Mouse (Mus musculus): ENCODE measurements at regions not wholly inside any gene's neighbourhood (a gene's known extent, or its start where the extent isn't known, plus 50 kb on each side); places are given as distances from the start of the nearest gene placed in this dataset.

GRCm38 (mm10) chr2:51374636-51375035, 225.7 kb upstream of the Rnd3 start:
- Histone ChIP-seq H3K4me1 (ENCODE audit: control insufficient read depth, insufficient read depth, low read length) (no peaks in the 10 kb centered on the region), H3K4me3 (ENCODE audit: low read depth, low read length) (no peak overlapping the region), H3K9ac (ENCODE audit: low read depth, low read length) (no peak overlapping the region), H3K27ac (ENCODE audit: low read depth, low read length) (no peak overlapping the region), H3K27me3 (ENCODE audit: control insufficient read depth, insufficient read depth, low read length) (no peaks in the 10 kb centered on the region), H3K4me2 (no peak overlapping the region), H3K36me3 (ENCODE audit: control insufficient read depth, insufficient read depth, low read length) (no peaks in the 10 kb centered on the region), H3K9me3 (replicated peaks; ENCODE audit: control insufficient read depth, low read length) (no peaks in the 10 kb centered on the region)
- ATAC-seq (replicated peaks; ENCODE audit: insufficient number of reproducible peaks, low FRiP score, low TSS enrichment), result no peak
- 85% methylated on average over 6 of the region's 6 CpGs for WGBS (ENCODE audit: insufficient replicate concordance)

DNA sequence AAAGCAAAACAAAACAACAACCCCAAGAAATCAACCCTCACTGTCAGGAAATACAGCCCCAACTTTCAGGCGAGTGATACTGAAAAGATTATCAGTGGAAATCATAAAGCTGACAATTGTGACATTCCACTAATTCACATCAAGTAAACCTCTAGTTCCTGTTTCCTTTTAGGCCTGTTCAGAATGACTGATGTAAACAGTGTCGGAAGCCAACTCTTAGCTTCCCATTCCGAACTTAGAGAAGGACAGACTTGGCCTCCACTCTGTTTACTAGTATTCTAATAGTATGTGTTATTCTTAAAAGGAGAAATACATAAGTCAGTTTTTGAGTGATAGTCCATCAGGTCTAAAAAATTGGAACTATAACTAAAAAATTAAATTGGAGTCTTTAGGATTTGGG, 223.9 kb upstream of the Rnd3 start:
- Histone ChIP-seq H3K4me1 (ENCODE audit: control insufficient read depth, insufficient read depth, low read length) (no peaks in the 10 kb centered on the region), H3K36me3 (ENCODE audit: control insufficient read depth, insufficient read depth, low read length) (no peaks in the 10 kb centered on the region), H3K27me3 (ENCODE audit: control insufficient read depth, insufficient read depth, low read length) (no peaks in the 10 kb centered on the region), H3K9ac (ENCODE audit: low read depth, low read length) (no peak overlapping the region), H3K4me3 (ENCODE audit: low read depth, low read length) (no peak overlapping the region), H3K27ac (ENCODE audit: low read depth, low read length) (no peak overlapping the region), H3K4me2 (no peak overlapping the region), H3K9me3 (replicated peaks; ENCODE audit: control insufficient read depth, low read length) (no peaks in the 10 kb centered on the region)
- ATAC-seq (replicated peaks; ENCODE audit: insufficient number of reproducible peaks, low FRiP score, low TSS enrichment), result no peak
- WGBS (ENCODE audit: insufficient replicate concordance), result 65% methylated on average over 3 of the region's 3 CpGs

DNA sequence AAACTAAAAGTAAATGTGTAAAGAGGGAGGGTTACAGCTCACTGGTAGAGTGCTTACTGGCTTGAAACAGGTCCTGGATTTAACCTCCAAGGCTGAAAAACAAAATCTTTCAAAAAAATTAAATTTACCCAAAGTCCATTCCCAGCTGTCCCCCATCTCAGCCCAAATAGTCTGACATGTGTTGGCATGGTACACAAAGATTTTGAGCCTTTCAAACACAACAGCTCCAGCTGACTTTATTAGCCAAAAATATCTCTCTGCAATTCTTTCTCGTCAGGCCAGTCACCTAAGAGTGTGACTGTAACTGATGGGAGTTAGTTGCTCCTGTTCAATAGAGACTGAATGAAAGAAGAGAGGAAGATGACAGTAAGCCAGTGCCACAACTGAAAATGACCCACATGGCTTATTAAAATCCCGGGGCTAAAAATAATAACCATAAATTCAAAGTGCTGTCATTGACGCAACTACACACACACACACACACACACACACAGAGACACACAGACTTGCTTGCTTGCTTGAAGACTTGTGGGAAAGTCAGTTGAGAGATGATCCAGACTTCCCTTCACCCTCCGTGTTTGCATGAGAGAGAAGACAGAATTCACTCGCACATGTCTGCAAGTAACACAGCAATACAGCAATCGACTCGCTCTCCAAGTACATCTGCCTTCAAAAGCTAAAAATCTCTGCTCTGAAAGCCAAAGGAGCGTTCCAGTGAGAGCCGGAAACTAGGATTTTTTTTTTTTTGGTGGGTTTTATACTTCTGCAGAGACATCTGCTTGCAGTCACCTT, 214.1 kb upstream of the Rnd3 start:
- Histone ChIP-seq H3K9me3 (replicated peaks; ENCODE audit: control insufficient read depth, low read length) (no peaks in the 10 kb centered on the region), H3K4me3 (ENCODE audit: low read depth, low read length) (no peak overlapping the region), H3K4me1 (ENCODE audit: control insufficient read depth, insufficient read depth, low read length) (no peaks in the 10 kb centered on the region), H3K4me2 (no peak overlapping the region), H3K9ac (ENCODE audit: low read depth, low read length) (no peak overlapping the region), H3K27me3 (ENCODE audit: control insufficient read depth, insufficient read depth, low read length) (no peaks in the 10 kb centered on the region), H3K36me3 (ENCODE audit: control insufficient read depth, insufficient read depth, low read length) (no peaks in the 10 kb centered on the region), H3K27ac (ENCODE audit: low read depth, low read length) (no peak overlapping the region)
- no peak for ATAC-seq (replicated peaks; ENCODE audit: insufficient number of reproducible peaks, low FRiP score, low TSS enrichment)
- 70% methylated on average over 9 of the region's 9 CpGs for WGBS (ENCODE audit: insufficient replicate concordance)

DNA sequence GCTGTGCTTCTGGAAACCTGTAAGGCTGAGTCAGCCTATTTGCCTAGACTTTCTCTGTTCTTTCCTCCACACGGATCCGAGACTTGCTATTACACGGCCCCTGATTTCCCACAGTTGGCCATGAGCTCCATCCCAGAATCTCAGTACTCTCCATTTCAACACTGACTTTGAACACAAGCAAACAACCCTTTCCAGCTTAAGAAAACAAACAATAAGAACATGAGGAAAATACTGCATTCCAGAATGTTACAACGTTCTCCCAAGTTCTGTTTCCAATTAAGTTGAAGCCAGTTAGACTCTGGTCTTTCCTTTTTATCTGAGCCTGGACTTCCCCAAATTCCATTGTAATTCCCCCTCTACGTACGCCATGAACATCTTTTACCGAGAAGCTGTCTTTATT, 206.4 kb upstream of the Rnd3 start:
- no peak overlapping the region for H3K9ac ChIP-seq (ENCODE audit: low read depth, low read length)
- H3K36me3 ChIP-seq (ENCODE audit: control insufficient read depth, insufficient read depth, low read length), result no peaks in the 10 kb centered on the region
- no peak overlapping the region for H3K27ac ChIP-seq (ENCODE audit: low read depth, low read length)
- no peaks in the 10 kb centered on the region for H3K27me3 ChIP-seq (ENCODE audit: control insufficient read depth, insufficient read depth, low read length)
- H3K4me3 ChIP-seq (ENCODE audit: low read depth, low read length), result no peak overlapping the region
- H3K4me2 ChIP-seq, result no peak overlapping the region
- no peaks in the 10 kb centered on the region for H3K9me3 ChIP-seq (replicated peaks; ENCODE audit: control insufficient read depth, low read length)
- WGBS (ENCODE audit: insufficient replicate concordance), result 69% methylated on average over 7 of the region's 7 CpGs
- no peak for ATAC-seq (replicated peaks; ENCODE audit: insufficient number of reproducible peaks, low FRiP score, low TSS enrichment)
- no peaks in the 10 kb centered on the region for H3K4me1 ChIP-seq (ENCODE audit: control insufficient read depth, insufficient read depth, low read length)

GRCm38 (mm10) chr2:51354800-51355199, 205.9 kb upstream of the Rnd3 start:
- Histone ChIP-seq H3K36me3 (ENCODE audit: control insufficient read depth, insufficient read depth, low read length) (no peaks in the 10 kb centered on the region), H3K4me3 (ENCODE audit: low read depth, low read length) (no peak overlapping the region), H3K9ac (ENCODE audit: low read depth, low read length) (no peak overlapping the region), H3K27ac (ENCODE audit: low read depth, low read length) (no peak overlapping the region), H3K27me3 (ENCODE audit: control insufficient read depth, insufficient read depth, low read length) (no peaks in the 10 kb centered on the region), H3K9me3 (replicated peaks; ENCODE audit: control insufficient read depth, low read length) (no peaks in the 10 kb centered on the region), H3K4me2 (no peak overlapping the region), H3K4me1 (ENCODE audit: control insufficient read depth, insufficient read depth, low read length) (no peaks in the 10 kb centered on the region)
- 85% methylated on average over 4 of the region's 4 CpGs for WGBS (ENCODE audit: insufficient replicate concordance)
- ATAC-seq (replicated peaks; ENCODE audit: insufficient number of reproducible peaks, low FRiP score, low TSS enrichment), result no peak

- H3K4me1 ChIP-seq (ENCODE audit: control insufficient read depth, insufficient read depth, low read length), result no peaks in the 10 kb centered on the region
- WGBS (ENCODE audit: insufficient replicate concordance), result 68% methylated on average over 2 of the region's 2 CpGs
- H3K27ac ChIP-seq (ENCODE audit: low read depth, low read length), result no peak overlapping the region
- H3K9ac ChIP-seq (ENCODE audit: low read depth, low read length), result no peak overlapping the region
- no peaks in the 10 kb centered on the region for H3K9me3 ChIP-seq (replicated peaks; ENCODE audit: control insufficient read depth, low read length)
- no peak for ATAC-seq (replicated peaks; ENCODE audit: insufficient number of reproducible peaks, low FRiP score, low TSS enrichment)
- H3K36me3 ChIP-seq (ENCODE audit: control insufficient read depth, insufficient read depth, low read length), result no peaks in the 10 kb centered on the region
- no peak overlapping the region for H3K4me3 ChIP-seq (ENCODE audit: low read depth, low read length)
- H3K4me2 ChIP-seq, result no peak overlapping the region
- H3K27me3 ChIP-seq (ENCODE audit: control insufficient read depth, insufficient read depth, low read length), result no peaks in the 10 kb centered on the region
Observed at GRCm38 (mm10) chr2:51349614-51350013, 200.7 kb upstream of the Rnd3 start.

DNA sequence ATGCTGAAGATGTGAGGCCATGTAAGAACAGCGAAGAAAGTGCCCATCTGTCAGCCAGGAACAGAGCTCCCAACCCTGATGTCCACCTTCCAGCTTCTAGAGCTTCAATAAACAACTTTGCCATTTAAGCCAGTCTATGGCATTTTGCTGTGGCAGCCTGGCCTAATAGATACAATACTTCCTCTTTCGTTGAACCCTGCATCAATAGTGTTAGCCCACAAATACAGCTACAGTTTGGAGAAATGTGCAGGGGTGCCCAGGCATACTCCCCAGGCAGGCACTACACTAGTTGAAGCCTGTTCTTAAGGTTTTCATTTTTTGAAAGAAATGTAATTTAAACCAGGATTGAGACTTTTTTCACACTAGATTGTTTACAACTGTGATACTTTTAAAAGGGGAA, 199.9 kb upstream of the Rnd3 start:
- H3K4me2 ChIP-seq, result no peak overlapping the region
- ATAC-seq (replicated peaks; ENCODE audit: insufficient number of reproducible peaks, low FRiP score, low TSS enrichment), result no peak
- 80% methylated on average over 2 of the region's 2 CpGs for WGBS (ENCODE audit: insufficient replicate concordance)
- H3K4me3 ChIP-seq (ENCODE audit: low read depth, low read length), result no peak overlapping the region
- H3K9ac ChIP-seq (ENCODE audit: low read depth, low read length), result no peak overlapping the region
- no peak overlapping the region for H3K27ac ChIP-seq (ENCODE audit: low read depth, low read length)
- H3K9me3 ChIP-seq (replicated peaks; ENCODE audit: control insufficient read depth, low read length), result no peaks in the 10 kb centered on the region
- no peaks in the 10 kb centered on the region for H3K27me3 ChIP-seq (ENCODE audit: control insufficient read depth, insufficient read depth, low read length)
- no peaks in the 10 kb centered on the region for H3K36me3 ChIP-seq (ENCODE audit: control insufficient read depth, insufficient read depth, low read length)
- H3K4me1 ChIP-seq (ENCODE audit: control insufficient read depth, insufficient read depth, low read length), result no peaks in the 10 kb centered on the region

DNA sequence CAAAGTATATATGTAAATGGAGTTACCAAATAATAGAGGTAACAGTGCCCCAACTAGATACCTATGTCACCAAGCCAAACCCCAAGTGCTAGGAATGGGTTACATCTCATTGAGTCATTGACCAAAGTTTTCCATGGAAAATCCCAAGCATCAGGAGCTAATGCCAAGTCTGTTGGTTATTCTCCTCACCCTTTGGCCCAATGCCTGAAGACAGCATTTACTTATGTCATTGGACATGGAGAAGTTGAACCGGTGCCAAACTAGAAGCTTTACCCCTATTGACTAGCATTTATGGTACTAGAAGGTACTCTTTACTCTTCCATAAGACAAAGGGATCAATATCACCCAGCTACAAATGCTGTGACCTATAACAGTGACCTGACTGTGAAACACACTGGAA, 198.2 kb upstream of the Rnd3 start:
- H3K4me3 ChIP-seq (ENCODE audit: low read depth, low read length), result no peak overlapping the region
- no peak overlapping the region for H3K27ac ChIP-seq (ENCODE audit: low read depth, low read length)
- 89% methylated on average over 1 of the region's 1 CpGs for WGBS (ENCODE audit: insufficient replicate concordance)
- no peak for ATAC-seq (replicated peaks; ENCODE audit: insufficient number of reproducible peaks, low FRiP score, low TSS enrichment)
- no peak overlapping the region for H3K4me2 ChIP-seq
- no peaks in the 10 kb centered on the region for H3K36me3 ChIP-seq (ENCODE audit: control insufficient read depth, insufficient read depth, low read length)
- H3K9me3 ChIP-seq (replicated peaks; ENCODE audit: control insufficient read depth, low read length), result no peaks in the 10 kb centered on the region
- no peak overlapping the region for H3K9ac ChIP-seq (ENCODE audit: low read depth, low read length)
- H3K27me3 ChIP-seq (ENCODE audit: control insufficient read depth, insufficient read depth, low read length), result no peaks in the 10 kb centered on the region
- H3K4me1 ChIP-seq (ENCODE audit: control insufficient read depth, insufficient read depth, low read length), result no peaks in the 10 kb centered on the region

DNA sequence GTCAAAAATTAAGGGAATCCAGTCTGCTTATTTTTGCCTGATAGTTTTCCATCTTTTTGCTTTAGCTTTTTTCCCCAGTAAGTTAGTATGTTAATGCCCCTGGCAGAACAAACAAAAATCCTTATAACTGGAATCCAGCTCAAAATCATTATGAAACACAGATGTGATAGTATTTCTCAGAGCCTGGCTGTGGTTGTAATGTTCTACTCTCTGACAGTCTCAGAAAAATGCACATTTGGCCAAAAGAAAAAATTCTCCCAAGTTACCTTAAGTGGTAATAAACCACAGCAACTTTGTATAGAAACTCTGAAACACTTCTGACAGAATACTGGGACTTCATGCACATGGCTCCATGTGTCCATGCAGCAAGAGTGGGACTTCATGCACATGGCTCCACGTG, 193.5 kb upstream of the Rnd3 start:
- H3K4me2 ChIP-seq, result no peak overlapping the region
- ATAC-seq (replicated peaks; ENCODE audit: insufficient number of reproducible peaks, low FRiP score, low TSS enrichment), result no peak
- WGBS (ENCODE audit: insufficient replicate concordance), result 58% methylated on average over 1 of the region's 1 CpGs
- no peak overlapping the region for H3K4me3 ChIP-seq (ENCODE audit: low read depth, low read length)
- H3K9me3 ChIP-seq (replicated peaks; ENCODE audit: control insufficient read depth, low read length), result no peaks in the 10 kb centered on the region
- no peaks in the 10 kb centered on the region for H3K27me3 ChIP-seq (ENCODE audit: control insufficient read depth, insufficient read depth, low read length)
- no peaks in the 10 kb centered on the region for H3K4me1 ChIP-seq (ENCODE audit: control insufficient read depth, insufficient read depth, low read length)
- H3K27ac ChIP-seq (ENCODE audit: low read depth, low read length), result no peak overlapping the region
- no peaks in the 10 kb centered on the region for H3K36me3 ChIP-seq (ENCODE audit: control insufficient read depth, insufficient read depth, low read length)
- H3K9ac ChIP-seq (ENCODE audit: low read depth, low read length), result no peak overlapping the region

All from heart, embryonic 11.5 days (tissue).